Mouse (Mus musculus) natural killer cell, adult 2 months (primary cell): ENCODE data around the gene Trpv5.

ENCODE experiments used
- DNase-seq, 2 experiments: peaks; one replicate each; pipeline ENCODE4 v3.0.0; 2022; ENCODE audit warnings: low spot score in 2 of 2

Trpv5 gene

GRCm38 (mm10) chr6:41680669-41681068, at the start of gene Trpv5:
Gene Trpv5, minus strand, starts transcription at chr6:41680769.
- DNase-seq, result no peak

GRCm38 (mm10) chr6:41727989-41728609, 47.5 kb upstream of the Trpv5 start:
- no peak for DNase-seq

- DNase-seq, result no peak
Measured at GRCm38 (mm10) chr6:41721430-41721829, 40.9 kb upstream of the Trpv5 start.

DNA sequence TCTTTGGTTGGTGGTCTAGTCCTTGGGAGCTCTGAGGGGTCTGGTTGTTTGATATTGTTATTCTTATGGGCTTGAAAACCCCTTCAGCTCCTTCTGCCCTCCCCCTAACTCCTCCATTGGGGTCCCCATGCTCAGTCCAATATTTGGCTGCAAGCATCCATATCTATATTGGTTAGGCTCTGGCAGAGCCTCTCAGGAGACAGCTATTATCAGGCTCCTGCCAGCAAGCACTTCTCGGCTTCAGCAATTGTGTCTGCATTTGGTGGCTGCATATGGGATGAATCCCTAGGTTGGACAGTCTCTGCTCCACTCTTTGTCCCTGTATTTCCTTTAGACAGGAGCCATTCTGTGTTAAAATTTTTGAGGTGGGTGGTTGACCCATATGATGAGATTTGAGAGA, 29.7 kb upstream of the Trpv5 start:
- DNase-seq, result no peak

DNA sequence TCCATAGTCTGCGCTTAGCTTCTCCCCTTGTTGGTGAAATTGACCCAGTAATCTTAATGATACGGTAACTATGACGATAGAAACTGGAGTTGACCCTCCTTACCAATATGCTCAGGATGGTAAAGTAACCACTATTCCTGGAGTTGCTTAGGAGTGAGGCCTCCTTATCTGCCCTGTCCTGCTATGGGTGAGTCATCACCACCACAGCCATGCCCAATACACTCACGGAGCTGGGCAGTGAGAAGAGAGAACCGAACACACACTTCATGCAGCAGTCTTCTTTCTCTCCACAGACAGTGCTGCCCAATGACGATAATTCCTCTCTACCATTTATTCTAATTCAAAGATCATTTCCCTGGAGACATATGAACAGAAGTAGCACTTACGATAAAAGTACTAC, 25.7 kb upstream of the Trpv5 start:
- DNase-seq, result no peak

DNA sequence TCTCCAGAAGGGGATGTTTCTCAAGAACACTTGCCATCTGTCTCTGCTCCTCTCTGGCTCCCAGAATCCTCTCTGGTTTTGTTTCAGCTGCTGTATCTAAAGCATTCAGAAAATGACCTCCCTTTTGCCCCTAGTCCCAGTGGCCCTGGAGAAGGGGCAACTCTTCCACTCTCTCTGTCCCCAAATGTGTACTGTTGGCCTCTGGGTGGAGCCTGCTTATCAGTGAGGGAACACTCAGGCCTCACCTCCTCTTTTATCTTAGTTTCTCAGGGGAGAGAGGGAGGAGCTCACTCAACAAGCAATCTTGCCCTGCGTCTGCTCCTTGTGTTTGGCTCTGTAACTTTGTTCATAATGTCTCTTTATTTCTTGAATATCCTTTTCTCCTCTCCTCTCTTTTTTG, 23.6 kb upstream of the Trpv5 start, which contains the start of gene Kel:
Gene Kel (minus strand): TSS at position 217 of the 400 bp plus-strand sequence.
- no peak for DNase-seq

- no peak for DNase-seq
Measured at GRCm38 (mm10) chr6:41702928-41703327, 22.4 kb upstream of the Trpv5 start.

DNA sequence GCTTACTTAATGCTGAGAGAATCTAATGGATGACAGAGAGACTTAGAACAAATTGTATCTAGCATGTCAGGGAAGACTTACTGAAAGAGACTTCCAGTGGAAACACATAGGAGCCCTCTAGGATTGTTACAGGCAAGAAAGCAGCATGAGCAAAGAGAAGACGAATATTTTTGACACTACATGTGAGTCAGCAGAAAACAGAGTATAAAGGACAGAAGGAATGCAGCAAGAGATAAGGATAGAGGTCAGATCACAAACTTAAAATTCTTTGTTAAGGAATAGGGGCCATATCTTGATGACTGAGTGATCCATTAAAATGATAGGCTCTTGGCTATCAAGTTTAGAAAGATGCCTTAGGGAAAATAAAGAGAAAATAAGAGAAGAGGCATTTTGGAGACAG, 20.7 kb upstream of the Trpv5 start:
- DNase-seq, result no peak

- no peak for DNase-seq
Measured at GRCm38 (mm10) chr6:41694407-41694806, 13.8 kb upstream of the Trpv5 start.

DNA sequence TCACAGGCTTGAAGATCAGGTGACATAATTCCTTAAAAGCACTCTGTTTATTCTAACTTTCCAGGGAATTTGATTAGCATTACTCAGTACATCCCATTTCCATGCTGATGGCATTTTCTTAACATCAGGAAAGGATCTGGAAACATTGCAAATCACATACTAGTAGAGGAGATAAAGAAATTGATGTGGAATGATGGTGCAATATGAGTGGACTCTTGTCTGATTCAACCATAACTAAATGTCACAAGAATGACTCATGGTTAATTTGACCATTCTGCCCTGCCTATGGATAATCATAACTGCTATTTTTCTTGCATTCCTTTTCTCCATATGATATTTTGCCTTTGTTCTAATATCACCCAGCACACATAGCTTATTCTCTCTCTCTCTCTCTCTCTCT, 11.6 kb upstream of the Trpv5 start:
- no peak for DNase-seq

DNA sequence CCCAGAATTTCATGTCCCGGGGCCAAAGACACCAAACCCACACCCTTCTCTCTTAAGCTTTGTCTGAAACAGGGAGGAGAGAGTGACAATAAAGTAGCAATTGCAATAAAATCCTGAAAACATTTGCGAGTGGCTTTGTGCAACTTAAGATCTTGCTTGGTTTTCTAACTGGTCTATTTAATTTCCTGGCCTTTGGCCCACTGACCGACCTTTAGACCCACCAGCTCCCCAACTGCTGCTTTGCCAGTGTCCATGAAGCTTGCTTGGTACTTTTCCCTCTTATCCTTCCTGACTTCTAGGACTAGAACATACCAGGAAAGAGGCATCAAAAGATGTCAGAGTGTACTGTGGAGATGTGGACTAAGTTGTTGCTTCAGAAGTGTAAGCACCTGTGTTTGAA, 5.0 kb upstream of the Trpv5 start:
- DNase-seq, result no peak

DNA sequence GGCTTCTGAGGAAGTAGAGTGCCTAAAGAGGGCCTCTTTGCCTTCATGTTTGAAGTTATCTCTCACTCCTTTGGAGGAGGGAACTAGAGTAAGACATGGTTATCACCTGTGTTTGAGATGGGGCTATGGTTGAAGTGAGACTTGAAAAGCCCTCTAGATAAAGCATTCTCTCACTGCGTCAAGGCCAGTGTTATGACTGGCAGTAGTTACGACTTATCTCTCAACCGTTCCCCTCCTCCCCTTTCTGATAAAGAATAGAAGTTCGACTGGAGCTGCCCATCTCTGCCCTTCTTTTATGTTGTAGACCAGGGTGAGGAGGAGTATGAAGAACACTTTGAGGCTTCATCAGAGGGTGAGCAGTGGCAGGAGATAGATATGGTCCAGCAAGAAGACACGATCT, 4.3 kb upstream of the Trpv5 start:
- no peak for DNase-seq

GRCm38 (mm10) chr6:41684131-41684530, 3.6 kb upstream of the Trpv5 start, which contains the start of gene Llcfc1:
Gene Llcfc1, plus strand, starts transcription at chr6:41684431.
- DNase-seq, result no peak

DNA sequence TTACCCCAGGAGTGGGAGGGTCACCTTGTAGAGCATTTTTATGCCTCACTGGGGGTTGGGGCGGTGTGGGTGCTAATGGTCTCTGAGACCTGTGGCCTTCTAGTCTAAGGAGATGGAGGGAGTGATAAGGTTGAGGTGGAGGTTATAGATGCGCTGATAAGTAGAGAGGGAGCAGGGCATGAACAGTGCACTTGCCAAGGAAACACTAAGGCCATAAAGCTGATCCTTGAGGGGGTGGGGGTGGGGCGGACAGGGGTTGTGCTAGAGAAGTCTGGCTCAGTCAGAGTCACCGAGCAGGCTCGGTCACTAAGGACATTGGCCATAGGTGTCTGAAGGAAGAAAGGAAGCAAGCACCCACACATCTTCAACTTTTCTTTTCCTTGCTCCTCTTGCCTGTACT, 1.1 kb upstream of the Trpv5 start:
- no peak for DNase-seq

- no peak for DNase-seq
Measured at GRCm38 (mm10) chr6:41676530-41676929, 4.0 kb downstream of the Trpv5 start.

- no peak for DNase-seq
Measured at GRCm38 (mm10) chr6:41662320-41662719, 18.2 kb downstream of the Trpv5 start.

DNA sequence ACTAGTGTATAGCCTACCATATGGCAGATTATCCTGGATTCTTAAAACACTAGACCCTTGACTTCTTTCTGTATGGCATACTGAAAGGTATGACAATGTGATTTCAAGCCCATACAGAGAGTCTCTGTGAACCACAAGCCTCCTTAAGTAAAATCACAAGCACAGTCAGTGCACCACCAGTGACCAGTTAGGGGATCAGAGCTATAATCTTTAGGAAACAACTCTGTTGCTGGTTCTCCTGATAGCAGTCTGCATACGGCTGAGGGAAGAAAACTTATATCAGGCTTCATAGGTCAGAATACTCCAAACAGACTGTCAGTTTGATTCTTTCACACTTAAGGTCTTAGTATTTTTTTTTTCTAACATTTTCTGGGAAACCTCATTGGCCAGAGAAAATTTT, 22.1 kb downstream of the Trpv5 start:
- no peak for DNase-seq

DNA sequence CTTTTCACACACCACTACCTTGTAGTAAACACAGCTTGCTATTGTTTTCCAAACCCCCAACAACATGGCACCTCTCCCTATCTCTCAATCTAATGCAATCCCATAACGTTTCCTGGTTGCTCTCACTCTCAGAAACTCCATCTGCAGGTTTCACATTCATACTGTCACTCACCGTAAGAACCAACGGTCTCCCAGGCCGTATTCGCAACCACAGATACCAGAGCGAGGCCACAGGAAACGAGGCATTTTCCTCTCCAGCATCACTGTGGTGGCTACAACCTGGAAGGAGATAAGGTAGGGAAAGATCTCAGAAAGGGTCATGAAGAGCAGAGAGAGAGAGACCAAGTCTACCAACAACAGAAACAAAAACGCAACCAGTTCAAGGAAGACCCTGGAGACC, 25.9 kb downstream of the Trpv5 start:
- no peak for DNase-seq

- DNase-seq, result no peak
Measured at GRCm38 (mm10) chr6:41653173-41653572, 27.4 kb downstream of the Trpv5 start.

DNA sequence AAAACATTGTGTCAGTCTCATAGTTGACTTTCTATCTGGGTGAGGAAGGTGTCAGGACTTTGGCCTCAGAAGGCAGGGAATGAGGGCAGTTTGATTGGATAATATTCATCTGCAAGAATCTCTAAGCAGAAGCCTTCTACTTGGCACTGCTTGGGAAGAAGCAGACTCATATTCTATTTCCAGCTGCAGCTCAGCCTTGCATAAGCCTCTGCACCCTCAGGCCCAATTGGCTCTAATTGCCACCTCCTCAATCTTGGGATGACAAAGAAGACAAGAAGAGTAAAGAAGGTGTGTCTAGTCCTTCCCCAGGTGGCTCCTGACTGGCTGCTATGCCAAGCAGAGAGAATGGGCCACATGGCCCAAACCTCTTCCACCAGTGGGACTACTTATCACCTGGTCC, 33.9 kb downstream of the Trpv5 start:
- DNase-seq, result no peak

- no peak for DNase-seq
Measured at GRCm38 (mm10) chr6:41646220-41646619, 34.3 kb downstream of the Trpv5 start.

DNA sequence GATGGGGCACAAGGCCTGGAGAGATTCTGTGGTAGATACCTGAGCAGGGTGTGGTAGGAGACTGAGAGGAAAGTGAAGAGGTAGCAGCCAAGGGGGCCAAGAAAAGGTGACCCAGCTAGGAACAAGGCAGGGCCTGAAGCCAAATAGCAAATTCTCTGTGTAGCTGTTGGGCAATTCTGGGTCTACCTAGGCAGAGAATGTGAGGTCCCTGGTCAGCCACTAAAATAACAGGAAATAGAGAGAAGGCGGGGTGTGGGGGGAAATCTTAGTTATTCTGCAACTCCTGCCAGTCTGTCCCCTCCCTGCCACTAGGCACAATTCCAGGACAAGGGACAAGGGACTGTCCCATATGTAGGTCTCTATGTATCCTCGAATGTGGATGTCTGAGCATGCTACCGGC, 37.3 kb downstream of the Trpv5 start:
- DNase-seq, result no peak

- no peak for DNase-seq
Measured at GRCm38 (mm10) chr6:41642765-41643164, 37.8 kb downstream of the Trpv5 start.

DNA sequence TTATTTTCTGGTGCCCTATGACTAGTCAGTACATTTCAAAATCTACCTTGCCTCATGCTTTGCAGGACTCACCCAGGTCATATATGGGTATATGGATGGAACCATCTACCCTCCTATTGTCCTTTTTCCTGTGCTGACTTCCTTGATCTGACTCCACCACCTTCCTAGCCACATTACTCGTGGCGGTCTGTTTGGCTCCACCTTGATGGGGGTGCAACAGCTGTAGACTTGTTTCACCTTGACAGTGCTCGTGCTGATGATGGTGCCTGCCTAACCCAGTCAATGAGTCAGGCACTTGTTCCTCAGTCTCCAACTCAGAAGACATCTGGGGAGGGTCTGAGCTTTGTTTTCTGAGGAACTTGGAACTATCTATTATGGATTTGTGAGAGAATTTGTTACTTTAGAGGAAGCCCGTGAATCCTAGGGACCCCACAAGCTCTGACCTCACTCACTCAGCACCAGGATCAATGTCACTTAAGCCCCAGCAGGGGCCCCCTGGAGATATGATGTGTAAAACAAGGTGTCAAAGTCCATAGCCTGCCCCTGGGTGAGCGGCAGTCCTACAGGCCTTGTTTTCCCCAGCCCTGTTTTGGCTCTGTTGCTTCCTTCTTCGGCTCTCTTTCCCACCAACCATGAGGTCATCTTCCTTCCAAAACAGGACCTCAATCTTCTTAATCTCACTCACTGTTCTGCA, 39.2 kb downstream of the Trpv5 start:
- no peak for DNase-seq
